Mouse (Mus musculus) thymus, adult 2 months (tissue): Measurements from ENCODE around the gene Hcrt.

ENCODE experiments used
- CTCF ChIP-seq: fragments of 200-500 bp; IDR thresholded peaks from 2 replicates; pipeline ENCODE4 v1.5.1; 2012; ENCODE audit warnings: mild to moderate bottlenecking, control low read depth, low read length, moderate library complexity, borderline replicate concordance; ENCODE audit not compliant: control insufficient read depth, poor library complexity, insufficient read depth; ENCODE audit errors: extremely low read depth
- POLR2A ChIP-seq: fragments of 200-500 bp; IDR thresholded peaks from 2 replicates; pipeline ENCODE4 v1.6.1; 2012; ENCODE audit warnings: mild to moderate bottlenecking, low read length, control low read depth, moderate library complexity; ENCODE audit not compliant: control insufficient read depth, poor library complexity, insufficient read depth; ENCODE audit errors: extremely low read depth

- TF ChIP-seq CTCF (no peak), POLR2A (no peak)
Observed at GRCm38 (mm10) chr11:100796585-100796984, 33.9 kb upstream of the Hcrt start.
